Mouse (Mus musculus) embryonic facial prominence, embryonic 11.5 days (tissue): ENCODE results near the gene Dock8. TPM values are rescaled to one million over a fixed set of nuclear protein-coding genes. Genes with fewer than 3 reads are reported as not detected.

Source experiments
- ATAC-seq: fragments of 200-750 bp; cut with Nextera tagmentation; replicated peaks from 2 replicates; pipeline ENCODE4 v1.8.0; 2017; ENCODE audit warnings: low read depth; ENCODE audit not compliant: insufficient number of reproducible peaks, low FRiP score, low TSS enrichment
- DNase-seq: peaks from one replicate; pipeline ENCODE4 v3.0.0-alpha.2; 2015; ENCODE audit warnings: low spot score
- H3K27ac ChIP-seq: fragments of 300-500 bp; sonication (generic); replicated peaks from 2 replicates; pipeline ENCODE4 v1.5.1; 2014; ENCODE audit warnings: mild to moderate bottlenecking, low read depth, low read length, control low read depth
- H3K27me3 ChIP-seq: fragments of 300-500 bp; sonication (generic); 2 replicates; pipeline ENCODE4 v1.6.1; 2014; ENCODE audit warnings: mild to moderate bottlenecking, low read length, moderate library complexity, mixed read lengths; ENCODE audit not compliant: control insufficient read depth, insufficient read depth
- H3K36me3 ChIP-seq: fragments of 300-500 bp; sonication (generic); replicated peaks from 2 replicates; pipeline ENCODE4 v1.6.1; 2014; ENCODE audit warnings: low read depth, mild to moderate bottlenecking, low read length, moderate library complexity, mixed read lengths; ENCODE audit not compliant: control insufficient read depth, insufficient read depth
- H3K4me1 ChIP-seq: fragments of 300-500 bp; sonication (generic); 2 replicates; pipeline ENCODE4 v1.6.1; 2014; ENCODE audit warnings: low read length, mixed read lengths; ENCODE audit not compliant: control insufficient read depth, insufficient read depth
- H3K4me2 ChIP-seq: fragments of 300-500 bp; sonication (generic); 2 replicates; pipeline ENCODE4 v1.6.1; 2014; ENCODE audit warnings: low read depth, mild to moderate bottlenecking, control low read depth, low read length, moderate library complexity
- H3K4me3 ChIP-seq: fragments of 300-500 bp; sonication (generic); 2 replicates; pipeline ENCODE4 v1.5.1; 2014; ENCODE audit warnings: low read depth, low read length, control low read depth
- H3K9ac ChIP-seq: fragments of 300-500 bp; sonication (generic); replicated peaks from 2 replicates; pipeline ENCODE4 v1.6.1; 2014; ENCODE audit warnings: mild to moderate bottlenecking, control low read depth, low read length
- H3K9me3 ChIP-seq: fragments of 300-500 bp; sonication (generic); replicated peaks from 2 replicates; pipeline ENCODE4 v1.6.1; 2016; ENCODE audit warnings: mild to moderate bottlenecking, low read length, inconsistent platforms, mixed read lengths; ENCODE audit not compliant: control insufficient read depth
- WGBS: fragments of 180-500 bp; shearing (Covaris S2); extraction: QIAGEN DNeasy Blood & Tissue Kit; methylation state at CpG from one replicate; pipeline ENCODE4 v1.1.7; 2014; 5-methylcytosine and 5-hydroxymethylcytosine counted together
- polyA plus RNA-seq: library from polyadenylated mRNA; unstranded; fragments of >200 nt; fragmentation: Nextera tagmentation; extraction: Ambion mirVana; gene quantifications from 2 replicates; pipeline ENCODE4 v1.2.1, GENCODE M21; 2014

Gene Dock8
- polyA plus RNA-seq, 1 experiment from 2014 or later: 2.1 TPM

- no peaks in the 10 kb centered on the region for H3K36me3 ChIP-seq
- ATAC-seq (no peak), DNase-seq (no peak)
- H3K4me2 ChIP-seq: no peak overlapping the region
- no peaks in the 10 kb centered on the region for H3K4me1 ChIP-seq
- 75% methylated on average over 8 of the region's 8 CpGs for WGBS
- H3K9me3 ChIP-seq: no peaks in the 10 kb centered on the region
- no peak overlapping the region for H3K27ac ChIP-seq
- H3K4me3 ChIP-seq: no peak overlapping the region
- H3K27me3 ChIP-seq: no peaks in the 10 kb centered on the region
- H3K9ac ChIP-seq: no peak overlapping the region
These were observed 69.2 kb downstream of the Dock8 start for GRCm38 (mm10) chr19:25068518-25068917.

GRCm38 (mm10) chr19:25072521-25072920 is 73.2 kb downstream of the Dock8 start:
- H3K36me3 ChIP-seq: no peaks in the 10 kb centered on the region
- H3K27me3 ChIP-seq: no peaks in the 10 kb centered on the region
- WGBS: 94% methylated on average over 9 of the region's 9 CpGs
- H3K4me1 ChIP-seq: no peaks in the 10 kb centered on the region
- H3K27ac ChIP-seq: no peak overlapping the region
- no peaks in the 10 kb centered on the region for H3K9me3 ChIP-seq
- DNase-seq (no peak), ATAC-seq (no peak)
- H3K4me2 ChIP-seq: no peak overlapping the region
- H3K4me3 ChIP-seq: no peak overlapping the region
- no peak overlapping the region for H3K9ac ChIP-seq

- ATAC-seq (no peak), DNase-seq (no peak)
- no peak overlapping the region for H3K4me3 ChIP-seq
- H3K27ac ChIP-seq: no peak overlapping the region
- H3K9me3 ChIP-seq: no peaks in the 10 kb centered on the region
- 76% methylated on average over 6 of the region's 6 CpGs for WGBS
- no peaks in the 10 kb centered on the region for H3K27me3 ChIP-seq
- H3K4me1 ChIP-seq: no peaks in the 10 kb centered on the region
- no peak overlapping the region for H3K9ac ChIP-seq
- no peak overlapping the region for H3K4me2 ChIP-seq
- H3K36me3 ChIP-seq: no peaks in the 10 kb centered on the region
These were observed 75.4 kb downstream of the Dock8 start for GRCm38 (mm10) chr19:25074741-25075140.

GRCm38 (mm10) chr19:25077636-25078035 is 78.3 kb downstream of the Dock8 start:
- Histone ChIP-seq H3K9ac (no peak overlapping the region), H3K4me3 (no peak overlapping the region), H3K36me3 (no peaks in the 10 kb centered on the region), H3K27ac (no peak overlapping the region), H3K4me2 (no peak overlapping the region), H3K27me3 (no peaks in the 10 kb centered on the region), H3K9me3 (no peaks in the 10 kb centered on the region), H3K4me1 (no peaks in the 10 kb centered on the region)
- DNase-seq: no peak
- no peak for ATAC-seq
- WGBS: 67% methylated on average over 7 of the region's 7 CpGs

- no peak overlapping the region for H3K4me2 ChIP-seq
- DNase-seq: no peak
- H3K27me3 ChIP-seq: no peaks in the 10 kb centered on the region
- H3K9ac ChIP-seq: no peak overlapping the region
- H3K27ac ChIP-seq: no peak overlapping the region
- no peaks in the 10 kb centered on the region for H3K36me3 ChIP-seq
- H3K4me3 ChIP-seq: no peak overlapping the region
- no peak for ATAC-seq
- WGBS: 75% methylated on average over 8 of the region's 8 CpGs
- H3K9me3 ChIP-seq: no peaks in the 10 kb centered on the region
- no peaks in the 10 kb centered on the region for H3K4me1 ChIP-seq
These were observed 78.8 kb downstream of the Dock8 start for GRCm38 (mm10) chr19:25078130-25078529.

- WGBS: 81% methylated on average over 5 of the region's 5 CpGs
- Histone ChIP-seq H3K4me3 (no peak overlapping the region), H3K4me2 (no peak overlapping the region), H3K36me3 (no peaks in the 10 kb centered on the region), H3K4me1 (no peaks in the 10 kb centered on the region), H3K9me3 (no peaks in the 10 kb centered on the region), H3K27ac (no peak overlapping the region), H3K27me3 (no peaks in the 10 kb centered on the region), H3K9ac (no peak overlapping the region)
- ATAC-seq (no peak), DNase-seq (no peak)
These were observed 80.8 kb downstream of the Dock8 start for GRCm38 (mm10) chr19:25080166-25080565.

- Histone ChIP-seq H3K9ac (no peak overlapping the region), H3K27me3 (no peaks in the 10 kb centered on the region), H3K4me1 (no peaks in the 10 kb centered on the region), H3K36me3 (no peaks in the 10 kb centered on the region), H3K9me3 (no peaks in the 10 kb centered on the region), H3K4me2 (no peak overlapping the region), H3K27ac (no peak overlapping the region), H3K4me3 (no peak overlapping the region)
- 83% methylated on average over 2 of the region's 2 CpGs for WGBS
- ATAC-seq (no peak), DNase-seq (no peak)
These were observed 83.5 kb downstream of the Dock8 start for GRCm38 (mm10) chr19:25082839-25083238.

- DNase-seq: no peak
- Histone ChIP-seq H3K36me3 (no peaks in the 10 kb centered on the region), H3K9ac (no peak overlapping the region), H3K4me3 (no peak overlapping the region), H3K4me1 (no peaks in the 10 kb centered on the region), H3K4me2 (no peak overlapping the region), H3K27ac (no peak overlapping the region), H3K27me3 (no peaks in the 10 kb centered on the region), H3K9me3 (no peaks in the 10 kb centered on the region)
- WGBS: 72% methylated on average over 7 of the region's 7 CpGs
- ATAC-seq: no peak
These were observed 87.8 kb downstream of the Dock8 start for GRCm38 (mm10) chr19:25087181-25087580.
